Mouse (Mus musculus) neural tube, embryonic 11.5 days (tissue): ENCODE results near the gene Edem3. TPM values are rescaled to one million over a fixed set of nuclear protein-coding genes. Genes with fewer than 3 reads are reported as not detected.

ENCODE experiments used
- ATAC-seq: fragments of 200-750 bp; cut with Nextera tagmentation; 2 replicates; pipeline ENCODE4 v1.8.0; 2017; ENCODE audit warnings: moderate number of reproducible peaks, mild to moderate bottlenecking, moderate TSS enrichment, moderate library complexity; ENCODE audit not compliant: insufficient read depth, low FRiP score, low TSS enrichment
- DNase-seq: peaks from one replicate; pipeline ENCODE4 v3.0.0-alpha.2; 2015; ENCODE audit warnings: low spot score
- H3K27ac ChIP-seq: fragments of 300-500 bp; sonication (generic); 2 replicates; pipeline ENCODE4 v1.5.1; 2014; ENCODE audit warnings: low read depth, mild to moderate bottlenecking, low read length
- H3K27me3 ChIP-seq: fragments of 300-500 bp; sonication (generic); 2 replicates; pipeline ENCODE4 v1.6.1; 2014; ENCODE audit warnings: mild to moderate bottlenecking, low read length, mixed read lengths; ENCODE audit not compliant: control insufficient read depth, insufficient read depth
- H3K36me3 ChIP-seq: fragments of 300-500 bp; sonication (generic); 2 replicates; pipeline ENCODE4 v1.6.1; 2014; ENCODE audit warnings: mild to moderate bottlenecking, low read length, moderate library complexity, mixed read lengths; ENCODE audit not compliant: control insufficient read depth, insufficient read depth
- H3K4me1 ChIP-seq: fragments of 300-500 bp; sonication (generic); 2 replicates; pipeline ENCODE4 v1.6.1; 2014; ENCODE audit warnings: low read length, mixed read lengths; ENCODE audit not compliant: control insufficient read depth, insufficient read depth
- H3K4me2 ChIP-seq: fragments of 300-500 bp; sonication (generic); 2 replicates; pipeline ENCODE4 v1.6.1; 2014; ENCODE audit warnings: low read depth, mild to moderate bottlenecking, moderate library complexity
- H3K4me3 ChIP-seq: fragments of 300-500 bp; sonication (generic); 2 replicates; pipeline ENCODE4 v1.5.1; 2014; ENCODE audit warnings: low read depth, low read length
- H3K9ac ChIP-seq: fragments of 300-500 bp; sonication (generic); 2 replicates; pipeline ENCODE4 v1.6.1; 2014; ENCODE audit warnings: mild to moderate bottlenecking, low read length
- H3K9me3 ChIP-seq: fragments of 300-500 bp; sonication (generic); 2 replicates; pipeline ENCODE4 v1.6.1; 2016; ENCODE audit warnings: low read length; ENCODE audit not compliant: control insufficient read depth
- WGBS: fragments of 180-500 bp; shearing (Covaris S2); extraction: QIAGEN DNeasy Blood & Tissue Kit; methylation state at CpG from one replicate; pipeline ENCODE4 v1.1.7; 2014; 5-methylcytosine and 5-hydroxymethylcytosine counted together
- polyA plus RNA-seq: library from polyadenylated mRNA; unstranded; fragments of >200 nt; fragmentation: Nextera tagmentation; extraction: Ambion mirVana; gene quantifications from 2 replicates; pipeline ENCODE4 v1.2.1, GENCODE M21; 2014

The Edem3 gene
- polyA plus RNA-seq, 1 experiment from 2014 or later: 27.9 TPM

DNA sequence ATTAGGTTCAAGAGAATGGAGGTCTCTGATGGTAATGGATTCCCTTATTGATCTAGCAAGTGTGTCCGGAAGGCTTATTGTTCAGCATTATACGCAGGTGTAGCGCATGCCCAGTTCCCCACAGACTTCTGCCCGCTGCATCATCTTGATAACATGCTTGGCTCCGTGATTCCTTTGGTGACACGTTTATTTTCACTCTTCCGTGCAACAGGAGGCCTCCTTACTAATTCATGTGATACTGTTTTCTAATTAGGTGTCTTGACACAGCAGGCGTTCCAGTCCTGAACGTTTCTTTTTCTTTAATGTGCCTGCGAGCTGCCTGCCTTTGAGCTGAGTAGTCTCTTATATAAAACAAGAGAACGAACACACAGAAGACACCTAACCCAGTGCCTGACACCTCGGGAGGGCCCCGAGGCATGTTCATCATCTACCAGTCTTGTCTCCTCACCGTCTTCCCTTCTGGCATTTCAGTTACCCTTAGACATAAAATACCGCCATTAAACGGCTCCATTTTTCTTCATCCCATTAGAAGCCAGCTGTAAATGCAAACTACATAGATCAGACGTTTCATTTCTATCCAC, 90.2 kb downstream of the Edem3 start:
- Histone ChIP-seq H3K27me3 (no peaks in the 10 kb centered on the region), H3K27ac (no peak overlapping the region), H3K36me3 (no peaks in the 10 kb centered on the region), H3K9me3 (no peaks in the 10 kb centered on the region), H3K9ac (no peak overlapping the region), H3K4me1 (no peaks in the 10 kb centered on the region), H3K4me2 (no peak overlapping the region), H3K4me3 (no peak overlapping the region)
- DNase-seq: no peak
- ATAC-seq: no peak
- WGBS: 76% methylated on average over 17 of the region's 17 CpGs

- no peak overlapping the region for H3K9ac ChIP-seq
- H3K36me3 ChIP-seq: no peaks in the 10 kb centered on the region
- no peak overlapping the region for H3K27ac ChIP-seq
- DNase-seq: peak; percentile 23
- ATAC-seq: no peak; the same call in 1 of the 2 replicates
- no peak overlapping the region for H3K4me2 ChIP-seq
- H3K9me3 ChIP-seq: no peaks in the 10 kb centered on the region
- no peak overlapping the region for H3K4me3 ChIP-seq
- no peaks in the 10 kb centered on the region for H3K27me3 ChIP-seq
- 61% methylated on average over 19 of the region's 19 CpGs for WGBS
- no peaks in the 10 kb centered on the region for H3K4me1 ChIP-seq
Observed at GRCm38 (mm10) chr1:151845926-151846782, 91.0 kb downstream of the Edem3 start.

DNA sequence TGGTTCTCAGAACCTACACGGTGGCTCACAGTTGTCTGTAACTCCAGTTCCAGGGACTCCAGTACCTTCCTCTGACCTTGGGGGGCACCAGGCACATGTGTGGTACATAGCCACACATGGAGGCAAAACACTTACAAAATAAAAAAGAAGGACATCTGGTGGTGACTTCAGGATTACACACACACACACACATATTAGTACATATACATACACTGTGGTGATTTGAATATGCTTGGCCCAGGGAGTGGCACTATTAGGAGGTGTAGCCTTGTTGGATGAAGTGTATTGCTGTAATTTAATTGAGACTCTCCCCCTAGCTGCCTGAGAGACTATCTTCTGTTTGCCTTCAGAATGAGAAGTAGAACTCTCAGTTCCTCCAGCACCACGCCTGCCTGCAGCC, 93.1 kb downstream of the Edem3 start:
- DNase-seq: no peak

DNA sequence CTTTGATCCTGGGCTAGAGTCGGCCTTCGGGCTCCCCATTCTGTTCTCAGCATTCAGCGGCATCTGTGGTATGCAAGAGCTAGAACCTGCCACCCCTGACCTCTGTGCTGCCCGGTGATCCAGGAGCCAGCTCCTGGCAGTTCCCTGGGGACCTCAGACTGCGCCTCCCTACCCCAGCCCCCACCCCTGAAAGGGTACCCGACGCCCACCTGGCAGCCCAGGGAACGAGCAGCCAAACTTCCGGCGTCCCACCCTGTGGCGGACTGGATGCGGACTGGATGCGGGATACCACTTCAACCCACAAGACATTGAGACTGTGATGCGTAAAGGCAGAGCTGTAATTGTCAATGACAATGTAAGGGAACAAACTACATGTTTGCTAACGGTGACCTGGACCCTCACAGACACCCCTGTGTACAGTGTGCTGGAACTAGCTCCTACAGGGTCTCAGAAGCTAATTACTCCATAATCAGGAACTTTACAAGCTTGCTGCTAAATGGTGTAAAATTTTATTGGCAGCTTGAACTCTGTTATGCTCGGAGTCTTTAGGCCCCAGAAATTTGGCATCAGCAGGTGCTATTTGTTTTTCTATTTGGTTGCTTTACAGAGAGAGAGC, 94.9 kb downstream of the Edem3 start:
- no peak overlapping the region for H3K27ac ChIP-seq
- H3K4me3 ChIP-seq: no peak overlapping the region
- no peaks in the 10 kb centered on the region for H3K36me3 ChIP-seq
- no peak for ATAC-seq
- WGBS: 81% methylated on average over 16 of the region's 16 CpGs
- no peaks in the 10 kb centered on the region for H3K27me3 ChIP-seq
- no peak for DNase-seq
- H3K4me2 ChIP-seq: no peak overlapping the region
- H3K9ac ChIP-seq: no peak overlapping the region
- H3K9me3 ChIP-seq: no peaks in the 10 kb centered on the region
- no peaks in the 10 kb centered on the region for H3K4me1 ChIP-seq

More for the DNA sequence above, 93.1 kb downstream of the Edem3 start:
- Histone ChIP-seq H3K4me2 (no peak overlapping the region), H3K4me1 (no peaks in the 10 kb centered on the region), H3K9ac (no peak overlapping the region), H3K36me3 (no peaks in the 10 kb centered on the region), H3K9me3 (no peaks in the 10 kb centered on the region), H3K4me3 (no peak overlapping the region), H3K27me3 (no peaks in the 10 kb centered on the region), H3K27ac (no peak overlapping the region)
- 92% methylated on average over 2 of the region's 2 CpGs for WGBS
- no peak for ATAC-seq

- Histone ChIP-seq H3K27me3 (no peaks in the 10 kb centered on the region), H3K4me2 (no peak overlapping the region), H3K4me3 (no peak overlapping the region), H3K9ac (no peak overlapping the region), H3K9me3 (no peaks in the 10 kb centered on the region), H3K4me1 (no peaks in the 10 kb centered on the region), H3K27ac (no peak overlapping the region), H3K36me3 (no peaks in the 10 kb centered on the region)
- no peak for ATAC-seq
- no peak for DNase-seq
- 86% methylated on average over 20 of the region's 20 CpGs for WGBS
Observed at GRCm38 (mm10) chr1:151851051-151851848, 96.1 kb downstream of the Edem3 start.

DNA sequence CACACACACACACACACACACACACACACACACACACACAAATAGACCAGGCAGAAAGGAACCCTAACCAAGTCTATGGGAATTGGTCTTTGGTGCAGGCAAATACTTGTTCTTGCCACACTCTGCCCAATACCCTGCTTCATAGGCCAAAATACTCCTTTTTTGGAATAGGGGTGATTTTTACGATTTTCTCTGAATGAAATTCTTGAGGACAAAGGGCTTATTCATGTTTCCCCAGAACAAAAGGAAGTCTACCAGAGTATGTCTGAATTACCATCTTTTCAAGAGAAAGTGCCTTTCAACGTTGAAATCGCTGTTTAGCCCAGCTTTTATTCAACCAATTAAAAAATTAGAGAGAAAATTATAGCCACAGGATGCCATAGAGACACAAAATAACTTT, 96.8 kb downstream of the Edem3 start:
- no peaks in the 10 kb centered on the region for H3K27me3 ChIP-seq
- WGBS: 43% methylated on average over 3 of the region's 3 CpGs
- H3K9me3 ChIP-seq: no peaks in the 10 kb centered on the region
- H3K4me1 ChIP-seq: no peaks in the 10 kb centered on the region
- no peak overlapping the region for H3K4me2 ChIP-seq
- H3K4me3 ChIP-seq: no peak overlapping the region
- no peaks in the 10 kb centered on the region for H3K36me3 ChIP-seq
- no peak overlapping the region for H3K27ac ChIP-seq
- no peak overlapping the region for H3K9ac ChIP-seq
- ATAC-seq (no peak), DNase-seq (no peak)

GRCm38 (mm10) chr1:151855561-151855960, 100.4 kb downstream of the Edem3 start:
- H3K27ac ChIP-seq: no peak overlapping the region
- H3K36me3 ChIP-seq: no peaks in the 10 kb centered on the region
- DNase-seq (no peak), ATAC-seq (no peak)
- no peak overlapping the region for H3K9ac ChIP-seq
- no peak overlapping the region for H3K4me2 ChIP-seq
- H3K4me1 ChIP-seq: no peaks in the 10 kb centered on the region
- no peaks in the 10 kb centered on the region for H3K9me3 ChIP-seq
- 79% methylated on average over 1 of the region's 1 CpGs for whole genome bisulfite sequencing
- no peak overlapping the region for H3K4me3 ChIP-seq
- H3K27me3 ChIP-seq: no peaks in the 10 kb centered on the region

DNA sequence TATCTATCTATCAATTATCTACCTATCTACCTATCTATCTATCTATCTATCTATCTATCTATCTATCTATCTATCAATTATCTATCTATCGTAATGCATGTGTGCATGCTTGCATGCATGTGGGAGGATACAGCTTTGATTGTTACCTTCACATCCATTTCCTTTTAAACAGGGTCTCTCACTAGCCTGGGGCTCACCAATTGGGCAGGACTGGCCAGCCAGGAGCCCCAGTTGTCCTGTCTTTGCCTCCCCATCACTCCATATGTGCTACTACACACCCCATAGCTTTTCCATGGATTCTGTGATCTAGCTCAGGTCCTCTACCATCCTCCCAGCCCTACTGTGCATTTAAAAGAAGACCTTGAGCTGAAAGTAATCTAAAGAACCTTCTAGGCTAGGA, 103.3 kb downstream of the Edem3 start:
- Histone ChIP-seq H3K27me3 (no peaks in the 10 kb centered on the region), H3K9ac (no peak overlapping the region), H3K36me3 (no peaks in the 10 kb centered on the region), H3K27ac (no peak overlapping the region), H3K9me3 (no peaks in the 10 kb centered on the region), H3K4me3 (no peak overlapping the region), H3K4me2 (no peak overlapping the region), H3K4me1 (no peaks in the 10 kb centered on the region)
- WGBS: 91% methylated on average over 1 of the region's 1 CpGs
- no peak for ATAC-seq
- DNase-seq: no peak
